Mouse (Mus musculus) right cerebral cortex, postnatal 4 days (tissue): ENCODE measurements around the gene Gpc4.
A peak's percentile ranks its signal among the peaks of the same experiment; 100 is the strongest.

Experiments used
- DNase-seq: peaks from one replicate; pipeline ENCODE4 v3.0.0-alpha.2; 2022

Gpc4 gene

DNA sequence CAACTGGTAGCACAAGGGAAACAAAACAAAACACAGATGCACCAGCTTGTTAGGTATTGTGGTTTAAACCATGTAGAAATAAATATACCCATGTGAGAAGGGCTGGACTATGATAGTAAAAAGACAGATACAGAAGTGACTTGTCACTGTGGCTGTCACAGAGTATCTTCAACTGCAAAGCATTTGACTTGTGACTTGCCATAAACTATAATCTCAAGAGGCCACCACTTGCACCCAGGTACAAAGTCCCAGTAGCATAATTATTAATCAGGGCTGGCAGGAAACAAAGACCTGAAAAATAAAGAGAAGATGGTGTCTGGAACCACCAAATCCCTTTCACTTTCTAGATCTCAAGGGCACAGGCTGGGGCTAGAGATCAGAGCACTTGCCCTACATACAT is 19.5 kb downstream of the Gpc4 start:
- no peak for DNase-seq

DNA sequence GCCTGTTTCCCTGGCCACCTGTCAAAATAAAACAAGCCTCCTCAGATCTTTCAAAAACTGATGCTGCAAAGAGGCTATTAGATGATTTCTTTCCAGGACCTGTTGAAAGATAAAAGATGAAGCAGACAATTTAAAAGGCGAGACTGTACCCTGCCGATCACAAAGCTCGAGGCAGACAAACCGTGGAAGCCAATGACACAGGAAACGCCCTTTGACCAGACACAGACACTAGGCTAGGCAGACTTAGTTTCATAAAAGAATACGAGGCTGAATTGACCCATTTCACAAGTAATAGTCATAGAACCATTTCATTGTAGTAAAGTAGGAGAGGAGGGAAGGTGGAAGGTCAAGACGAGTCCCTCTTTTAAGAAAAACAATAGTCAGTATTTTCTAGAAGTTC is 20.6 kb downstream of the Gpc4 start:
- no peak for DNase-seq

DNA sequence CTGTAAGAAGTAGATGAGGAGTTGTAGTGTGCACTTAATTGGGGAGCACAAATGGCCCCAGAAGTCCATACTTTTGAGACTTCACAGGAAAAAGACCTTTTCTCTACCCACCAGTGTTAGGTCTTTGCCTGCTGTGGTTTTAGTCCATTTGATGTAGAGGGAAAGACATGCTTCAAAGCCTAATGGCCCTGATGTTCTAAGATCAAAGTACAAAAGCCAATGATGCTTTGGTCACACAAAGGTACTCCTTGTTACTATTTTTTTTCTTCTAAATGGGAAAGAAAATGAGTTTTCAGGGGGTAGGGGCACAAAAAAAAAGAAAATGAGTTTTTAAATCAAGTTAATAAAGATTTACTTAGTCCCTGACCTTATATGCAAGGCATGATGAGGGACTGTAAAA is 24.7 kb downstream of the Gpc4 start:
- DNase-seq, result no peak

DNA sequence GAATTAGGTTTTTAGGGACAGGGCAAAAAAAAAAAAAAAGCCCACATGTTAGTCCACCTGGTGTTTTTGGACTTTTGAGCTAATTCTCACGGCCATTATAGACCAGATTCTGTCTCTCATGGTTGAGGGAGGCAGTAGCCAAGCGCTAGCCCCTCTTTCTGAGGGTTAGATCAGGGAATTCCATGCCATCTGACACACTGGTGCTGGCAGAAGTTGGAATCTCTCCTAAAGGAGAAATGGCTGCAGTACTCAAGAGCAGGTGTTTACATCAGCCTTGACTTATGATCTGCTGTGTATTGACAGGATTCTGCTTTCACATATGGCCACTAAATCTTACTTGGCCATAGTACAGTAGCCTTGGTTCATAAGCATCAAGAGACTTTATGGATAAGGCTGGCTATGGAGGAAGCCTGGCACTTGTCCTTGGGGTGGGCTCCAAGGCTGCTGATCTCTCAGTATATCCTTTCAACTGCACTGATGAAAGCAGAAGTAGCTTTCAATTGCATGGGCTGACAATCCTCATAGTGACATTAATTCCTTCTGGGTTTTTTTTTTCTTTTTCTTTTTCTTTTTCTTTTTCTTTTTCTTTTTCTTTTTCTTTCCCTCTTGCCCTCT is 26.5 kb downstream of the Gpc4 start:
- DNase-seq, result no peak

DNA sequence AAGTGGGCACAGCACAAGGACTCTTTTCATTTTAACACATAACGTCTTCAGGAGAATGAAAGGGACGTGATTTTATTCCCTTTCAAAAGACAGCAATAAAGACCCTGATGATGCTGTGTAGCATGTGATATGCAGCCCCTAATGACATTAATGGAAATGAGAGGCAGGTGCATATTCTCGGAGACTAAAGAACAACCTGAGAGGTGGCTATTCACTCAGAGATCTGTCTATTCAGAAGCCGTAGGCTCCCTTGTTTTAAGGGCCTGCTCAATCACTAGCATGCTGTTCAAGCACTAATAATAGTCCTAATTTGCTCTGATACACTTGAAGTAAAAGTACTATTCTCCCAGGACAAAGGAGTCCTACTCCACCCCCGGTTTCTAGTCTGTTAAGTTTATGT is 27.0 kb downstream of the Gpc4 start:
- no peak for DNase-seq

DNA sequence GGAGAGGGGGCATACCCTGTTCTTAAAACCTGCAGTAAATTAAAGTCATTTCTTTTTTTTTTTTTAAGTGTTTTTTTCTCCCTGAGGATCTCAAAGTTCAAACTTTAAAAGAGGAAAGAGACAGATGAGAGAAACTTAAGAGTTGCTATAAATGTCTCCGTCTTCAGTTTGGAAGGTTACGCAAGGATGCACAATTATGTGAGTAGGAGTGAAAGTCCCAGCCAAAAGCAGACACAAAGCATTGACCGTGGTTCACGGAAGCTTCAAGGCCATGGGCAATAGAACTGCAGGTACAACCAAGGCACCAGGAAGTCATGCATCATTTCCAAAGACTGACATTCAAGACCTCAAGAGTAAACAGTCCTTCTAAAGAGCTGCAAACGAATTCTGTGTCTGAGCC is 28.5 kb downstream of the Gpc4 start:
- no peak for DNase-seq

GRCm38 (mm10) chrX:52129604-52130003 is 35.4 kb downstream of the Gpc4 start:
- DNase-seq, result no peak

DNA sequence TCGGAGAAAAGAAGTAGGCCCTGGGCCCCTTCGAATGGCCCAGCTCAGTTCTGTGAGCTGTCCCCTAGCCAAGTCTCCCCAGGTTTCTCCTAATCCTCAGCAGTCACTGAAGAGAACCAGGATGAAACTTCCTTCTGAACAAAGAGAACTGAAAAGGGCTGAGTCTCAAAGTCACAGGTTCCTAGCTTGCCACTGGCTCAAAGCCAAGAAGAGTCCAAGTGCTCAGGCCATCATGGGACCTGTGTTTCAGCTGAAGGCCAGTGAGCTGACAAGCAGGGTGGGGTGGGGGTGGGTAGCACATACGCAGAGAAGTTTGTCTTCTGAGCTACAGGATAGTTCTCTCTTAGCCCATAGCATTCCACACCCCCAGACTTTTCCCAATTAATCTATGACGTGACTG is 36.3 kb downstream of the Gpc4 start:
- no peak for DNase-seq

DNA sequence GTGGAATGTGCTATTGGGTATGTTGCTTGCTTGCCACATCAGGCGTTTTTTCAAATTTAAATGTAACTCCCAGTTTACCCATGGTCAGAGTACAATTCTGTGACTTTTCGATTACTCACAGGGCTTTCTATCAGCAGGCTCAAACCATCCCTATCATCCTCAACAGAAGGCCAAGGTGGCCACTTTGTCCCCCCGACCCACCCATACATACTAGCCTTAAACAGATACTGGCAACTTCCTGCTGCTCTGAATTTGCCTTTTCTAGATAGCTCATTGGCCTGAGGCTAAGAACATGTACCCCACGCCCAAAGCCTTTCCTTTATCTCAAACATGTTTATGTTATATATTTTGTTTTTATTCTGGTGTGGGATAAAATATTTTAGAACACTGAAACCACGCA is 51.4 kb downstream of the Gpc4 start:
- no peak for DNase-seq

DNA sequence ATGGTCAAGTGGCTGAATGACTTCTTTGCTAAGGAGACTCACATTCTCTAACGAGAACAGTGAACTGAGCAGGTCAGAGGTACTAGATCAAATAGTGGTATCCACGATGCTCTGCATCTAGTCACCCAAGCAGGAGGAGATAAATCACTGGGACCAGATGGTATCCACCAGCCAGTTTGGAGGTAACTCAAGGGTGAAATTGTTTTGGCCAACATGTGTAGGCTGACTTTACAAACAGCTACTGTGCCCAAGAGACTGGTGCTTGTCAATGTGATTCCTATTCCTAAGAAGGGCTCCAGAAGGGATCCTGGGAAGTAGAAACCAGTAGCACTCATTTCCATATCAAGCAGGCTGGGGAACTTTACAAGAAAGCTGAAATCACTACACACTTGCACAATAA is 55.4 kb downstream of the Gpc4 start:
- DNase-seq, result no peak

GRCm38 (mm10) chrX:52108966-52109365 is 56.1 kb downstream of the Gpc4 start:
- no peak for DNase-seq

DNA sequence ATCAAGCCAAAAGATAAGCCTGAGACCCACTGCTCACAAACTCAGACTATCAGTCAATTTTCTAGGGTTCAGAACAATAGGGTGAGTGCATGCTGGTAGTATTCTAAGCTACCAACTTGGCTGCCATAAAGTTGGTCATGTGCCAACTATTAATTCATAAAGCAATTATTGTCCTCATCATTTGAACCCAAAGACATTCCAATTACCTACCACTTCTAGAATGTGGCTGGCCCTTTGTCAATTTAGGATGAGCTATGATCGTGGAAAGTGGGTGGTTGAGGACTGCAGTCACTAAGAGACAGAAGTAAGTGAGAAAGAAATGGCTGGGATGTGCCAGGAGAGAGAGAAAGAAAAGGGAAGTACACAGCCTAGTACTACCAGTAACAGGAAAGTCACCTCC is 61.3 kb downstream of the Gpc4 start:
- DNase-seq, result no peak

- DNase-seq, result no peak
Observed at GRCm38 (mm10) chrX:52101940-52102339, 63.1 kb downstream of the Gpc4 start.

GRCm38 (mm10) chrX:52101445-52101844 is 63.6 kb downstream of the Gpc4 start:
- no peak for DNase-seq

DNA sequence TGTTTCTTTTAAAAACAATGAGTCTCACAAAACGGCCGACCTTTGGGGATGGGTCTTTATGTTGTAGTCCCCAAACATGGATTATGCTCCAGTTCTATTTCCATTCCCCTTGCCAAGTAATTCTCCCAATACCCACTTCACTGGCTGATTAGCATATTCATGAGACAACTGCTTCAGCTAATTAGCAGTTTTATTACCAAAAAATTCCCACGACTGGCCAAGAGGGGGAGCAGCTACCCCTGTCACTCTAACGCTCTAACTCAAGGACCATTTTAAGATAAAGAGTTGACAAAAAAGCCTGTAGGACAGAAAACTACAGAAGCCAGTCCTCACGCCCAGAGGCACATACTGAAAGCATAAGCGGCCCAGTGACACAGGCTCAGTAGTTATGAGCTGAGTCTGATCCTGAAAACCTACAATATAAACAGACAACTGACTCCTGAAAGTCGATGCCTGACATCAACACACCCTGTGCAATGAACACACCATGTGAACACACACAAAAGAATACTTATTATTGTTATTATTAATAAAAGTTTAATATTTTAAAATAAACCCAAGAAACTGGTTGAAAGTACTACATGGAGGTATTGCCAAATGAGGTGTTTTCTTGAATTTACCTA is 77.2 kb downstream of the Gpc4 start:
- DNase-seq, result peak; percentile 22

DNA sequence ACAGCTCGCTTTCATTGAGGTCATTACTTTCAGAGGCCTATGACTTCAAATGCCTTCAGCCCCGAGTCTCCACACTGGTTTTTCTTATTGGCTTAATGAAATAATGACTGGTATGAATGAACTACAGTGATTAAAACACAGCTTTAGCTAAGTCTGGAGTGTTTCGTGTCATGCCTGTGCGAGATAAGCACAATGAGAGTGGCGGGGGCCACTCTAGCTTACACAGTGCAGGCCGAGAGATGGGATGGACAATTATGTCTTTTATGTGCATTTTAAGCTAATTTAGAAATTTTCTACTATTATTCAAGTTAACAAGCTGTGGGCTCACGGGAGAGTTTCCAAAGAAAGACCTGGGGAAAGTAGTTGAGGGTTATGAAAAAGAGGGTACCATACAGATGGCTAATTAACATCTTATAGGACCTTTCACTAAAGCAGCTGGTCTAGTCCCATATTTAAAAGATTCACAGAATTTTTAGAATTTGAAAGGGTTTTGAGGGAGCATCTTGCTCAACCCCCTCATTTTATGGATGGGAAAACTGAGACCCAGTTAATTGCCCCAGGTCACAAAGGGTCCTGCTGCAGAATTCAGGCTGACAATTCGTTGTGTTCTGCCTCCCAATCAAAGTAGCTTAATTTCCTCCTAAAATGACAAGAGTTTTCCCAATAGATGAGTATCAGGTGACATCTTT is 78.0 kb downstream of the Gpc4 start:
- DNase-seq, result no peak

- no peak for DNase-seq
Observed at GRCm38 (mm10) chrX:52083557-52083956, 81.5 kb downstream of the Gpc4 start.

- DNase-seq, result no peak
Observed at GRCm38 (mm10) chrX:52072410-52072809, 92.6 kb downstream of the Gpc4 start.

DNA sequence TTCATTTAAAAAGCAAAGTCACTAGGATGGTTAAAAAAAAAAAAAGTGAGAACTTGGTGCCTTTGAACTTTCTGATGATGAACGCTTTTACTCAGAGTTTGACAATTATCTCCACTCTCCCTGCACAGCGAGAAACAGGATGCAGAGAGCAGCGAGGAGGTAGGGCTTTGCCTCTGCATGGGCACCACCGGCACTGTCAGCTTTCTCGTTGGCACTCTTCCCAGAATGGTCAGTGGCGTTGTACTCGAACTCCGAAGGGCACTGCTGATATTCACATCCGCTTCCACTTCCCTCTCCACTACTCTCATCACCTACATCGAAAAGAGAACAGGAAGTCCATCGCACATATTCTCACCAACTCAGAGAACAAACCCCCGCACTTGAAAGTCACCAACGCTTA is 111.6 kb downstream of the Gpc4 start:
- no peak for DNase-seq

DNA sequence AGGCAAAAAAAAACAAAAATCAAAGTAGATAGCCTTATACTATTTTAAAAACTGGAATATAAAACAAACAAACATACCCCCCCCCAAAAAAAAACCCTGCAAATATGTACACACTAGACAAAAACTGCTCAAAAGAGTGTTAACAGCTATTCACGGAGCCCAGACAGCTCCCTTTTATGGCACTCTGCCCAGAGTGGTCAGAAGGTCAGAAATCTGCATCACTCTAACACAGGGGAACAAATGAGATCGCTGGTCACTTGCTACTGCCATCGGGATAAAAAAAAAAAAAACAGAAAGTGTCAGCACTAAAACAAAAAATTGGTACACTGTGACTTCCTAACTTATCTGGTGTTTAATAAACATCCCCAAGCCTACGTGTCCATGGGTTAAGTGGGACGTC is 113.0 kb downstream of the Gpc4 start:
- no peak for DNase-seq

GRCm38 (mm10) chrX:52050941-52051340 is 114.1 kb downstream of the Gpc4 start:
- DNase-seq, result no peak

- no peak for DNase-seq
Observed at GRCm38 (mm10) chrX:52039875-52040274, 125.2 kb downstream of the Gpc4 start.

GRCm38 (mm10) chrX:52030146-52030545 is 134.9 kb downstream of the Gpc4 start:
- DNase-seq, result no peak

- no peak for DNase-seq
Observed at GRCm38 (mm10) chrX:52017660-52018059, 147.4 kb downstream of the Gpc4 start.
